Mouse (Mus musculus) midbrain, embryonic 13.5 days (tissue): ENCODE results near the gene Aldh8a1. TPM values are rescaled to one million over a fixed set of nuclear protein-coding genes. Genes with fewer than 3 reads are reported as not detected.

Experiments
- ATAC-seq: fragments of 200-750 bp; cut with Nextera tagmentation; 2 replicates; pipeline ENCODE4 v1.8.0; 2017; ENCODE audit warnings: mild to moderate bottlenecking, moderate TSS enrichment, moderate library complexity
- H3K27ac ChIP-seq: fragments of 300-500 bp; sonication (generic); 2 replicates; pipeline ENCODE4 v1.5.1; 2015; ENCODE audit warnings: inconsistent platforms, mild to moderate bottlenecking, moderate library complexity
- H3K27me3 ChIP-seq: fragments of 300-500 bp; sonication (generic); 2 replicates; pipeline ENCODE4 v1.6.1; 2015; ENCODE audit warnings: mild to moderate bottlenecking, inconsistent platforms
- H3K36me3 ChIP-seq: fragments of 300-500 bp; sonication (generic); 2 replicates; pipeline ENCODE4 v1.6.1; 2015; ENCODE audit warnings: mild to moderate bottlenecking, inconsistent platforms
- H3K4me1 ChIP-seq: fragments of 300-500 bp; sonication (generic); replicated peaks from 2 replicates; pipeline ENCODE4 v1.6.1; 2015; ENCODE audit warnings: inconsistent platforms
- H3K4me2 ChIP-seq: fragments of 300-500 bp; sonication (generic); replicated peaks from 2 replicates; pipeline ENCODE4 v1.6.1; 2015; ENCODE audit warnings: moderate library complexity, mild to moderate bottlenecking, inconsistent platforms
- H3K4me3 ChIP-seq: fragments of 300-500 bp; sonication (generic); replicated peaks from 2 replicates; pipeline ENCODE4 v1.5.1; 2015; ENCODE audit warnings: mild to moderate bottlenecking, inconsistent platforms
- H3K9ac ChIP-seq: fragments of 300-500 bp; sonication (generic); replicated peaks from 2 replicates; pipeline ENCODE4 v1.6.1; 2015; ENCODE audit warnings: mild to moderate bottlenecking, inconsistent platforms
- H3K9me3 ChIP-seq: fragments of 300-500 bp; sonication (generic); 2 replicates; pipeline ENCODE4 v1.6.1; 2016; ENCODE audit warnings: mild to moderate bottlenecking, inconsistent platforms
- WGBS: fragments of 180-500 bp; shearing (Covaris S2); methylation state at CpG from one replicate; pipeline ENCODE4 v1.1.7; 2015; 5-methylcytosine and 5-hydroxymethylcytosine counted together
- polyA plus RNA-seq: library from polyadenylated mRNA; unstranded; fragments of >200 nt; fragmentation: Nextera tagmentation; extraction: Ambion mirVana; gene quantifications from 2 replicates; pipeline ENCODE4 v1.2.1, GENCODE M21; 2015

The Aldh8a1 gene
- 0.17 TPM in 2 replicates for polyA plus RNA-seq

DNA sequence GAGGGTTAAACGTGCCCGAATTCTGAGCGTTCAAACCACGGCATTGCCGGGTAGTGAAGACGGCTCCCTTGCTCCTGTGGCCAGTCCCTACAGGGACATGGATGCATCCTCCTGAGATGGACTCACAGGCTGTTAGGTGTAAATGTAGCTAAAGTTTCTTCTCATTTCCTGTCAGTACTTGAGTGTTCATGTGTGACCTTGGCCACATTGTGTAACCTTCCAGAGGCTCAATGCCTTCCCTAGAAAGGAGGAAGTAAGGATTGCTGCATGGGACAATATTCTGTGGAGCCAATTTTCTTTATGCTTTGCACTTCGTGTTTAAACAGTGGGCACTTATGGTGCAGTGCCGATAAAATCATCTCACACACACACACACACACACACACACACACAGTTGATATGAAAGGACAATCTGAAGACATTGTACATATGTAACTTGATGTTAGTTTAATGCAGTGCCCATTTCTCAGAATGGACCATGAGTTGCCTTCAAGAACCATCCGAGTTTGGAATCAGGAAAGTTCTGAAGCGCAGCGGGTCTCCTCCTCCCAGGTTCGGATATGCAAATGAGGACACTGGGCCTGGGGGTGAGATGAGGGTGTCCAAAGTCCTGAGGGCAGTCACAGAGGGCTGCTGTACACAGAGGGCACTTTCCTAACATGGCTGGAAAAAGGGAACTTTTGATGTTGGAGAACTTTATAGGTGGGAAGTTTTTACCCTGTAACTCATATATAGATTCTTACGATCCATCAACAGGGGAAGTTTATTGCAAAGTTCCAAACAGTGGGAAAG is at the start of gene Aldh8a1:
Gene Aldh8a1, plus strand, starts transcription at position 610 of the 792 bp plus-strand sequence.
- no peak within 1 kb of the TSS for H3K27ac ChIP-seq
- no peak within 1 kb of the TSS for H3K9ac ChIP-seq
- no peaks in the 10 kb centered on the region for H3K4me1 ChIP-seq
- ATAC-seq, result no peak
- no peaks in the 10 kb centered on the region for H3K27me3 ChIP-seq
- 87% methylated on average over 13 of the region's 13 CpGs for WGBS
- H3K9me3 ChIP-seq, result no peaks in the 10 kb centered on the region
- 0 out of 2 replicates have a peak, but pooled peaks cover under 1% of the 10 kb centered on the region for H3K36me3 ChIP-seq
- no peak within 1 kb of the TSS for H3K4me2 ChIP-seq
- H3K4me3 ChIP-seq, result no peak within 1 kb of the TSS

GRCm38 (mm10) chr10:21327605-21328135 is 49.4 kb upstream of the Aldh8a1 start:
- no peaks in the 10 kb centered on the region for H3K27me3 ChIP-seq
- ATAC-seq, result no peak
- WGBS, result 89% methylated on average over 7 of the region's 7 CpGs
- peaks cover 9% of the 10 kb centered on the region for H3K36me3 ChIP-seq
- H3K9me3 ChIP-seq, result no peaks in the 10 kb centered on the region
- H3K4me2 ChIP-seq, result no peak overlapping the region
- no peaks in the 10 kb centered on the region for H3K4me1 ChIP-seq
- H3K9ac ChIP-seq, result no peak overlapping the region
- H3K4me3 ChIP-seq, result no peak overlapping the region
- no peak overlapping the region for H3K27ac ChIP-seq

DNA sequence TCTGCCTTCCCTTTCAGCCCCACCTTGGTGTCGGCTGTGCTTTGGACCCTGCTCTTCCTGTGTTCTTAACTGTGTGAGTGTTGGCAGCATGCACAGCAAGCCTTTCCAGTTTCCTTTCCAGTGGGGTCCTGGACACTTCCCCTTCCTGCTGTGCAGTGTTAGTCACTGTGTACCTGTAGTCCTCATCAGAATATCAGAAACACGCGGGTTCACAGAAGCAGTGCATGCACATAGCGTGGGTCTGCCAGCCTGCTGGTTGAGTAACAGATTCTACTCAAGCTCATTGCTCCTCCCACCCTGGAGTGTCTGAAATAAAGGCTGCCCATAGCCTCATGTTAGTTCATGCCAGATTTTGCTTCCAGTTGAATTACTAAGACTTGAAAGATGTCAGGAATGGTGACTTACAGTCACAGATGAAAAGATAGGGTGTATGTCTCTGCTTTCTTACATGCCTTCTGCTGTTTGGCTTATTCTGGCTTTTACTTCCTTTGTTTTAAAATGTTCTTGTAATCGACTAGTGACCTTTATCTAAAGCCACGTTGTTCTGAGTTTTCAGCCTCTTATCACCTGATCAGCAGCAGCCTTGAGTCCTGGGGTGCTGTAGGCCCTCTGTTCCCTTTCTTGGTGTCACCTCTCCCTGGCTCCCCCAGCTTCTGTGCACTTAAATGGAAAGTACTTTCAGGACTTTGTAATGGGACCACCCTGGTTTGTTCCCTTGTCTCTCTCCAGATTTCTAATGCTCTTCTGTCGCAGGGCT is 42.6 kb upstream of the Aldh8a1 start:
- no peak for ATAC-seq
- no peaks in the 10 kb centered on the region for H3K27me3 ChIP-seq
- no peaks in the 10 kb centered on the region for H3K4me1 ChIP-seq
- no peak overlapping the region for H3K4me2 ChIP-seq
- no peaks in the 10 kb centered on the region for H3K9me3 ChIP-seq
- H3K36me3 ChIP-seq, result peaks cover 56% of the 10 kb centered on the region
- no peak overlapping the region for H3K27ac ChIP-seq
- H3K4me3 ChIP-seq, result no peak overlapping the region
- 90% methylated on average over 7 of the region's 7 CpGs for WGBS
- H3K9ac ChIP-seq, result no peak overlapping the region

DNA sequence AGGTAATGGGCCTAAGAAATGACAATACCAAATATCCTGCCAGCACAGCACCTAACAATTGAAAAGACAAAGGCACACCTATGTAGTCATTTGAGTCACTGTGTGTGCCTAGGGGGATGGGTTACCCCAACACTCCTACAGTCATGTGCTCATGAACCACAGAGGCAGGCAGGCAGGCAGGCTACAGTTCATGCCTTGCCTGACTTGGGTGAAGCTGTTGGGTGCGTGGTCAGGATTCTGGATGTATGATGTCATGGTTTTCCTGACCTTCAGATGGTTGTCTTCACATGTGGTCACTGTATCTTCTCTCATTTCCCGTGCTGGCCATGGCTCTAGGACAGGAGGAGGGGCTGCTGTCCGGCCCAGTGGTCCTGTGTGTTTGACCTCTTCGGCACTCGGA is 41.6 kb upstream of the Aldh8a1 start:
- 94% methylated on average over 5 of the region's 5 CpGs for WGBS
- Histone ChIP-seq H3K9me3 (no peaks in the 10 kb centered on the region), H3K9ac (no peak overlapping the region), H3K27ac (no peak overlapping the region), H3K4me1 (no peaks in the 10 kb centered on the region), H3K27me3 (no peaks in the 10 kb centered on the region), H3K4me2 (no peak overlapping the region), H3K36me3 (peaks cover 61% of the 10 kb centered on the region), H3K4me3 (no peak overlapping the region)
- ATAC-seq, result 0 out of 2 replicates have a peak, but pooled peaks have one; percentile 9

DNA sequence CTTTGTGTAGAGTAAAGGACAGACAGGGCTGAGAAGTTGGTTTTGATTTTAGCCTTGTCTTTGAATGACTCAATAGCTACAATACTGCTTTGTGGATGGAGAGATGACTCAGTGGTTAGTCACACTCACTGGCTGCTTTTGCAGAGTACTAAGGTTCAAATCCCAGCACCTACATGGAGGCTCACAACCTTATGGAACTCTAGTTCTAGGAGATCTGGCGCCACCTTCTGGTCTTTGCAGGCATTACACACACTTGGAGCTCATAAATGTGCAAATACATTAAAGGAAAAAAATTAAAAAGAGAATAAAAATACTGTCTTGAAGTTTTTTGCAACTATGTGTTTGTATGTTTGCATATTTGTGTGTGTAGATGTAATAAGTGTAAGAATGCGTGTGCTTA is 39.9 kb upstream of the Aldh8a1 start:
- Histone ChIP-seq H3K4me2 (no peak overlapping the region), H3K36me3 (peaks cover 63% of the 10 kb centered on the region), H3K4me1 (peaks cover 3% of the 10 kb centered on the region; the same call in 1 of the 2 replicates), H3K9me3 (no peaks in the 10 kb centered on the region), H3K9ac (no peak overlapping the region), H3K27me3 (no peaks in the 10 kb centered on the region), H3K4me3 (no peak overlapping the region), H3K27ac (no peak overlapping the region)
- WGBS, result 70% methylated on average over 2 of the region's 2 CpGs
- ATAC-seq, result no peak

DNA sequence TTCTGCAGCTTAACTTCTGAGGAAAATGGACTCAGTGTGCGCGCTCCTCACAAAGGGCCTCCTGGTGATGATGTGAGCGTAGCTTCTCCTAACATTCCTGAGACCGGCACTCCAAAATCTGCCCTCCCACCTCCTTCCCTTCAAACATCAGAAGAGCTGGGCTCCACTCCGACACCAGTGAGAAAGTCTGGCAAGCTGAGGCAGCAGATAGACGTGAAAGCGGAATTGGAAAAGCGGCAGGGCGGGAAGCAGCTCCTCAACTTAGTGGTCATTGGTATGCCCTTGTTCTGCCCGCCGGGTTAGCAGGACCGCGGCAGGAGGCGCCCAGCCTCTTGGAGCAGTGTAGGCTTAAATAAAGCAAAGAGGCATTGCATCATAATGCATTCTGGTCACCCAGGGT is 35.4 kb upstream of the Aldh8a1 start:
- H3K4me3 ChIP-seq, result no peak overlapping the region
- H3K9ac ChIP-seq, result no peak overlapping the region
- H3K36me3 ChIP-seq, result peaks cover 62% of the 10 kb centered on the region
- H3K4me2 ChIP-seq, result no peak overlapping the region
- no peaks in the 10 kb centered on the region for H3K9me3 ChIP-seq
- no peak overlapping the region for H3K27ac ChIP-seq
- H3K4me1 ChIP-seq, result peaks cover 3% of the 10 kb centered on the region; the same call in 1 of the 2 replicates
- 74% methylated on average over 14 of the region's 14 CpGs for WGBS
- no peaks in the 10 kb centered on the region for H3K27me3 ChIP-seq
- no peak for ATAC-seq

DNA sequence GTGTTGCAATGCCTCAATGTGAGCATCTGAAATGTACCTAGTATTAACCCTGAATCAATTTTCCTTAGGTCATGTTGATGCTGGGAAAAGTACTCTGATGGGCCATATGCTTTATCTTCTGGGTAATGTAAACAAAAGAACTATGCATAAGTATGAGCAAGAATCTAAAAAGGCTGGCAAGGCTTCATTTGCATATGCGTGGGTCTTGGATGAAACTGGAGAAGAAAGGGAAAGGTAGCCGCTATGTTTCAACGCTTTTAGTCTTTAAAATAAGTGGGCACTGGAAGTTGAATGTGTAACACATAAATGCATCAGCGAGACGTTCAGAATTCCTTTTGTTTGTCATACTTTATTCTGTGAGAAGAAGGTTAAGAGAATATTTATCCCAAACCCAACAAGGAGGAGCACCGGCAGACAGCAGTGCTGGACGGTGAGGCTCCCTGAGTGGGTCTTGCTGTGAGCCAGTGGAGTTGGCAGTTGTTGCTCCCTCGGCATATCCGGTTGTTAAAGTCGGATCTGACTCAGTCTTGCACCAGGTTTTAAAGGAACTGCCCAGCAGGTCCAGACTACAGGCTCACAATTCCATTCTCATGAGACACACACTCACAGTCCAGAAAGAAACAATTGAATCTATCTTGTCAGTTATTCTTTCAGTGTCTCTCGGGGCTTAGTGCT is 34.6 kb upstream of the Aldh8a1 start:
- no peak for ATAC-seq
- Histone ChIP-seq H3K9me3 (no peaks in the 10 kb centered on the region), H3K9ac (no peak overlapping the region), H3K27me3 (no peaks in the 10 kb centered on the region), H3K4me3 (no peak overlapping the region), H3K27ac (no peak overlapping the region), H3K4me1 (peaks cover 3% of the 10 kb centered on the region; the same call in 1 of the 2 replicates), H3K4me2 (no peak overlapping the region), H3K36me3 (peaks cover 62% of the 10 kb centered on the region)
- WGBS, result 86% methylated on average over 11 of the region's 11 CpGs

DNA sequence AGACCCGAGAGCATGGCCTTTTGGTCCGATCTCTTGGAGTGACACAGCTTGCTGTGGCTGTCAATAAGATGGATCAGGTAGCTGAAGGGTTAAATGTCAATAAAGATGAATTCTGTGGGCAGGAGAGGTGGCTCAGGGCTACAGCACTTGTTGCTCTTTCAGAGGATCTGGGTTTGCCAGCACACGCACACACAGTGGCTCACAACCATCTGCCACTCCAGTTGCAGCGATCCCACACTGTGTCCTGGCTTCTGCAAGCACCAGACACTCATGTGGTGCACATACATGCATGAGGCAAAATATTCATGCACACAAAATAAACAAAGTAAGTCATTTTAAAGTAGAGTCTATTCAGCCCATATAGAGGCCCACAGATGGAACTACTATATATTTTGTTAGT is 29.8 kb upstream of the Aldh8a1 start:
- H3K4me2 ChIP-seq, result no peak overlapping the region
- H3K27ac ChIP-seq, result no peak overlapping the region
- peaks cover 57% of the 10 kb centered on the region for H3K36me3 ChIP-seq
- no peaks in the 10 kb centered on the region for H3K27me3 ChIP-seq
- WGBS, result 87% methylated on average over 4 of the region's 4 CpGs
- no peak for ATAC-seq
- H3K9ac ChIP-seq, result no peak overlapping the region
- H3K9me3 ChIP-seq, result no peaks in the 10 kb centered on the region
- H3K4me1 ChIP-seq, result no peaks in the 10 kb centered on the region
- no peak overlapping the region for H3K4me3 ChIP-seq

GRCm38 (mm10) chr10:21349449-21349848 is 27.6 kb upstream of the Aldh8a1 start:
- 95% methylated on average over 5 of the region's 5 CpGs for WGBS
- ATAC-seq, result no peak
- Histone ChIP-seq H3K36me3 (peaks cover 68% of the 10 kb centered on the region), H3K4me3 (no peak overlapping the region), H3K27me3 (no peaks in the 10 kb centered on the region), H3K4me2 (no peak overlapping the region), H3K27ac (no peak overlapping the region), H3K4me1 (no peaks in the 10 kb centered on the region), H3K9ac (no peak overlapping the region), H3K9me3 (no peaks in the 10 kb centered on the region)

- Histone ChIP-seq H3K36me3 (peaks cover 72% of the 10 kb centered on the region), H3K27ac (no peak overlapping the region), H3K4me1 (no peaks in the 10 kb centered on the region), H3K4me3 (no peak overlapping the region), H3K9me3 (no peaks in the 10 kb centered on the region), H3K4me2 (no peak overlapping the region), H3K9ac (no peak overlapping the region), H3K27me3 (no peaks in the 10 kb centered on the region)
- 98% methylated on average over 2 of the region's 2 CpGs for WGBS
- ATAC-seq, result no peak
These were observed 27.1 kb upstream of the Aldh8a1 start for GRCm38 (mm10) chr10:21349946-21350345.

DNA sequence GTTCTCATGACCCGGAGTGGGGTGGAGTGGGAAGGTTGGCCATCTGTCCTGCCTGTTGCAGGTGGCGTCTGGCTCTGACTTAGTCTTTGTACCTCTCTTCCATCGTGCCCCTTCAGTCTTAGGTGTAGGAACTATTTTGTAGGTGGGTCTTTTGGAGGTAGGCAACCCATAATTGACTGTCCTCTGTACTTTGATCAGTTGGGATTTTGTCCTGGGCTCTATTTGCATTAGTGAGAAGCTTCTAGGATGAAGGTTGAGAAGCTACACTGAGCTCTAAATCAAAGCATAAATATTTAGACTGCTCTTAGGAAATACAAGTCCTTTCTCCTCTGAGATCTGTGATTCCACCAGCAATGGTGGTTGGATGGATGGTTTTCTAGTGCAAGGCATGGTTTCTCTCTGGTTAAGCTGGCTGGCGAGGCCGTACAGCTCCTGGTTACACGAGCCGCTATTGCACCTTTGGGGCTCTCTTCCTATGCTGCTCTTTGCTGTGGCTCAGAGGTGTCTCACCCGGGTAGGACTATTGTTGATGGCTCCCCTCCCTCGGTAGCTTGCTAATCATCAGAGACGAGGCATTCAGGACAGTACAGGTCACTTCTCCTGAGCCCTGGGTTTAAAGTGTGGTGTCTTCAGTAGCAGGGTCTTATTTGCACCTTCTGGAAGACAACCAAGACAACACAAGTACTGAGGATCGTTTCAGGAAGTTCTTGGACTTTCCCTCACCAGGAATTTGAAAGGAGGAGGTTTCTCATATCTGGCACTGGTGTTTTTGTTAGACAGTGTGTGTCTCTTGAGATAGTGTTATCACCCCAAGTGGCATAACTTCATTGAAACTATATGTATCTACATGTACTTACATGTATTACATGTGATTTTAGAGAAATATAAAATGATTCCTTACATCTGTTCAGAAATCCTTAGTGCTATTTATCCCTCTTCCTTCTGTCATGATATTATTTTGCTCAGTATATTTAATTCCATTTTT is 26.3 kb upstream of the Aldh8a1 start:
- 93% methylated on average over 11 of the region's 11 CpGs for WGBS
- Histone ChIP-seq H3K9ac (no peak overlapping the region), H3K4me3 (no peak overlapping the region), H3K9me3 (no peaks in the 10 kb centered on the region), H3K27me3 (no peaks in the 10 kb centered on the region), H3K4me2 (no peak overlapping the region), H3K27ac (no peak overlapping the region), H3K4me1 (no peaks in the 10 kb centered on the region), H3K36me3 (peaks cover 69% of the 10 kb centered on the region)
- ATAC-seq, result no peak
